Mouse (Mus musculus) C2C12 (cell line): ENCODE data around the gene Abca5.

Source experiments
- CTCF ChIP-seq: IDR thresholded peaks from one replicate; pipeline ENCODE4 v1.5.1; 2011; ENCODE audit not compliant: control insufficient read depth, insufficient read depth, insufficient read length
- MYOG ChIP-seq: IDR thresholded peaks from one replicate; pipeline ENCODE4 v1.6.1; 2011; ENCODE audit not compliant: control insufficient read depth, insufficient read length; ENCODE audit errors: extremely low read depth

- TF ChIP-seq CTCF: no peak
- no peak for TF ChIP-seq MYOG
These were observed 42.3 kb upstream of the Abca5 start for GRCm38 (mm10) chr11:110379661-110380309.
